Mouse (Mus musculus): Measurements from ENCODE around the gene Kcnq1. TPM values are rescaled to one million over a fixed set of nuclear protein-coding genes. Genes with fewer than 3 reads are reported as not detected.

Gene Kcnq1
- polyA plus RNA-seq, 1 experiment from 2014 or later: 13.4 TPM

DNA sequence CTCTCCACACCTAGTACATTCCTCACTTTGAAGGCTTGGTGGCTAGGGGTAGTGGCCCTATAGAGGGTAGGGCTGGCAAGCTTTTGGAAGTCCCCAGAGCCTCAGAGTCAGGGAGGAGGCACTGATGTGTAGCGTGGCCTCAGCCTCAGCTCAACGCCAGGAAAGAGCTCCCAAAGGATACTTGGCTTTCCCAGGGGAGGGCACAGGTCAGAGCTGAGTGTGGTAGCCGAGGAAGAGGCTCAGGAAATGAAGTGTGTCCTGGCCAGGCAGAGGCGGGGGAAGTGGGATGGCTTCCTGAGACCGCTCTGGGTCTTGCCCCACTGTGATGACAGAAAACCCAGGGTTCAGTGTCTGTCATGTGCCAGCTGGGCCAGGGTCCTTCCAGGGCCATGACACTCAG, 30.4 kb downstream of the Kcnq1 start:
- no peak overlapping the region for H3K4me3 ChIP-seq (replicated peaks; ENCODE audit: low read depth, low read length)
- no peak for DNase-seq (ENCODE audit: low spot score)
- TF ChIP-seq CTCF (IDR thresholded peaks at IDR 0.05; ENCODE audit: low read depth): no peak
- no peak overlapping the region for H3K9ac ChIP-seq (ENCODE audit: low read depth, low read length)
- H3K36me3 ChIP-seq (ENCODE audit: insufficient read depth, low read length): no peaks in the 10 kb centered on the region
- H3K27ac ChIP-seq: no peak overlapping the region
- 27% methylated on average over 5 of the region's 5 CpGs for WGBS
- ATAC-seq (replicated peaks; ENCODE audit: low FRiP score, low read depth): no peak
- no peaks in the 10 kb centered on the region for H3K27me3 ChIP-seq (ENCODE audit: insufficient read depth, low read length)
- no peaks in the 10 kb centered on the region for H3K4me1 ChIP-seq (replicated peaks; ENCODE audit: insufficient read depth, low read length)
- H3K9me3 ChIP-seq (replicated peaks; ENCODE audit: low read length): no peaks in the 10 kb centered on the region
- no peak overlapping the region for H3K4me2 ChIP-seq (ENCODE audit: low read length)

DNA sequence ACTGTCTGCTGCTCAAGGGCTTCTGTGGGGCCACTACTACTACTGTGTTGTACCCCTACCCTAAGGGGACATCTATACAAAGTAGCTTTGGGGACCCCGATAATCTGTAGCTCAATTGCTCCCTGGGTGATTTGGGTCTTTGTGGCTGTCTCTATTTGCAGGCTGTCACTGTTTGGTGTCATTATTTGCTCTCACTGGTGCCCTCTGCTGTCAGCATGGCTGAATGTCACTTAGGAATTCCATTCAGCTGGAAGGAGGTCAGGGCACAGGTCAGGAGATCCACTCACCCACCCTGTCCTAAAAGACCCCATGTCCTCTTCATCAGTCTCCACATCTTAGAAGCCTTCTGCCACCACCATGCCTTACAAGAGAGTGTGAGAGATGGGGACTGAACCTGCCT, 32.6 kb downstream of the Kcnq1 start:
- ATAC-seq (replicated peaks; ENCODE audit: low FRiP score, low read depth) (0 out of 2 replicates have a peak, but pooled peaks have one; percentile 29), DNase-seq (ENCODE audit: low spot score) (peak; percentile 67)
- Histone ChIP-seq H3K9ac (ENCODE audit: low read depth, low read length) (no peak overlapping the region), H3K36me3 (ENCODE audit: insufficient read depth, low read length) (no peaks in the 10 kb centered on the region), H3K27me3 (ENCODE audit: insufficient read depth, low read length) (no peaks in the 10 kb centered on the region), H3K4me3 (replicated peaks; ENCODE audit: low read depth, low read length) (no peak overlapping the region), H3K4me1 (replicated peaks; ENCODE audit: insufficient read depth, low read length) (no peaks in the 10 kb centered on the region), H3K9me3 (replicated peaks; ENCODE audit: low read length) (no peaks in the 10 kb centered on the region), H3K4me2 (ENCODE audit: low read length) (no peak overlapping the region), H3K27ac (no peak overlapping the region)
- peak; percentile 81 for TF ChIP-seq CTCF (IDR thresholded peaks at IDR 0.05; ENCODE audit: low read depth)
- WGBS: 47% methylated on average over 1 of the region's 1 CpGs

DNA sequence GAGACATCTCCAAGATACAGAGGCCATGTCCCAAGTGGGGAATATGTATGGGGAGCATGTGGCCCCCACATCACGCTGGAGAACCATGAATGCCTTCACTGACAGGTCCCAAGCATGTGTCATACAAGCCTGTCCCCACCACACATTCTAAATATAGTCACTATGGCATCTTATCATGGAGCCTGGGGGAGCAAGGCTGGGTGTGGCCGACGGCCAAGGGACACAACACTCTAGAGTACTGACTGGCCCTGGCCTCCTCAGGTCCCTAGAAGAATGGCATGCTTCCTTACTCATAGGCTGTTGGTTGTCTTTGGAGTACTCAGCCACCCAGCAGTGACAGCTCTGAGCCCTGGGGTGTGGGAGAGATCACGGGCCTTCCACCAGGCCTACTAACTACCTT, 33.8 kb downstream of the Kcnq1 start:
- H3K9me3 ChIP-seq (replicated peaks; ENCODE audit: low read length): no peaks in the 10 kb centered on the region
- TF ChIP-seq CTCF (IDR thresholded peaks at IDR 0.05; ENCODE audit: low read depth): no peak
- H3K27ac ChIP-seq: no peak overlapping the region
- H3K4me3 ChIP-seq (replicated peaks; ENCODE audit: low read depth, low read length): no peak overlapping the region
- no peaks in the 10 kb centered on the region for H3K27me3 ChIP-seq (ENCODE audit: insufficient read depth, low read length)
- H3K4me2 ChIP-seq (ENCODE audit: low read length): no peak overlapping the region
- H3K4me1 ChIP-seq (replicated peaks; ENCODE audit: insufficient read depth, low read length): no peaks in the 10 kb centered on the region
- H3K9ac ChIP-seq (ENCODE audit: low read depth, low read length): no peak overlapping the region
- ATAC-seq (replicated peaks; ENCODE audit: low FRiP score, low read depth) (no peak), DNase-seq (ENCODE audit: low spot score) (no peak)
- WGBS: 81% methylated on average over 4 of the region's 4 CpGs
- H3K36me3 ChIP-seq (ENCODE audit: insufficient read depth, low read length): no peaks in the 10 kb centered on the region

GRCm38 (mm10) chr7:143142680-143143079, 36.5 kb downstream of the Kcnq1 start:
- Histone ChIP-seq H3K9ac (ENCODE audit: low read depth, low read length) (no peak overlapping the region), H3K4me3 (replicated peaks; ENCODE audit: low read depth, low read length) (no peak overlapping the region), H3K36me3 (ENCODE audit: insufficient read depth, low read length) (no peaks in the 10 kb centered on the region), H3K4me2 (ENCODE audit: low read length) (no peak overlapping the region), H3K4me1 (replicated peaks; ENCODE audit: insufficient read depth, low read length) (no peaks in the 10 kb centered on the region; the same call in 1 of the 2 replicates), H3K27ac (no peak overlapping the region), H3K9me3 (replicated peaks; ENCODE audit: low read length) (no peaks in the 10 kb centered on the region), H3K27me3 (ENCODE audit: insufficient read depth, low read length) (no peaks in the 10 kb centered on the region)
- TF ChIP-seq CTCF (IDR thresholded peaks at IDR 0.05; ENCODE audit: low read depth): no peak
- no peak for ATAC-seq (replicated peaks; ENCODE audit: low FRiP score, low read depth)
- 90% methylated on average over 2 of the region's 2 CpGs for WGBS
- no peak for DNase-seq (ENCODE audit: low spot score)

GRCm38 (mm10) chr7:143147015-143147414, 40.9 kb downstream of the Kcnq1 start:
- no peak for TF ChIP-seq CTCF (IDR thresholded peaks at IDR 0.05; ENCODE audit: low read depth)
- no peaks in the 10 kb centered on the region; the same call in 1 of the 2 replicates for H3K4me1 ChIP-seq (replicated peaks; ENCODE audit: insufficient read depth, low read length)
- ATAC-seq (replicated peaks; ENCODE audit: low FRiP score, low read depth): no peak
- H3K36me3 ChIP-seq (ENCODE audit: insufficient read depth, low read length): no peaks in the 10 kb centered on the region
- H3K27ac ChIP-seq: no peak overlapping the region
- DNase-seq (ENCODE audit: low spot score): no peak
- no peaks in the 10 kb centered on the region for H3K27me3 ChIP-seq (ENCODE audit: insufficient read depth, low read length)
- H3K9ac ChIP-seq (ENCODE audit: low read depth, low read length): no peak overlapping the region
- WGBS: 71% methylated on average over 5 of the region's 5 CpGs
- H3K4me2 ChIP-seq (ENCODE audit: low read length): no peak overlapping the region
- no peaks in the 10 kb centered on the region for H3K9me3 ChIP-seq (replicated peaks; ENCODE audit: low read length)
- H3K4me3 ChIP-seq (replicated peaks; ENCODE audit: low read depth, low read length): no peak overlapping the region

DNA sequence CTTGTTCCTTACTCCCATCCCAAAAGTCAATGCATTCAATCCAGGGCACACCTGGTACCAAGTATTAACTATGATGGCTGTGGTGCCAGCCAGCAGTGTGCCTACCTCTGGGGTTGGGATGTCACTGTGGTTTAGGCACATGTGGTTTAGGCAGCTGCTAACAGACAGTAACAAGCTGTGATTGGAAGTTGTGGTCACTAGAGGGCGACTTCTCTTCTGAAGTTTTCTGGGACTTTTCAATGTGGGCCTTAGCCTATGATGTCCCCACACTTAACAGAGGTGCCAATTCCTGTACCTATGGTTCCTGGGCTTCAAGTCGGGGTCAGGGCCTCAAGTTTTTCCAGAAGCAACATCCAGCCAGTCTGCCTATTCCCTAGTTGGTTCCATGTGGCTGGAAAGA, 45.0 kb downstream of the Kcnq1 start:
- no peak overlapping the region for H3K27ac ChIP-seq
- no peak overlapping the region for H3K4me2 ChIP-seq (ENCODE audit: low read length)
- TF ChIP-seq CTCF (IDR thresholded peaks at IDR 0.05; ENCODE audit: low read depth): peak; percentile 74
- WGBS: 10% methylated on average over 2 of the region's 2 CpGs
- no peak overlapping the region for H3K9ac ChIP-seq (ENCODE audit: low read depth, low read length)
- ATAC-seq (replicated peaks; ENCODE audit: low FRiP score, low read depth) (no peak), DNase-seq (ENCODE audit: low spot score) (peak; percentile 67)
- H3K27me3 ChIP-seq (ENCODE audit: insufficient read depth, low read length): no peaks in the 10 kb centered on the region
- H3K4me1 ChIP-seq (replicated peaks; ENCODE audit: insufficient read depth, low read length): peaks cover 11% of the 10 kb centered on the region
- no peak overlapping the region for H3K4me3 ChIP-seq (replicated peaks; ENCODE audit: low read depth, low read length)
- H3K36me3 ChIP-seq (ENCODE audit: insufficient read depth, low read length): no peaks in the 10 kb centered on the region
- H3K9me3 ChIP-seq (replicated peaks; ENCODE audit: low read length): no peaks in the 10 kb centered on the region

DNA sequence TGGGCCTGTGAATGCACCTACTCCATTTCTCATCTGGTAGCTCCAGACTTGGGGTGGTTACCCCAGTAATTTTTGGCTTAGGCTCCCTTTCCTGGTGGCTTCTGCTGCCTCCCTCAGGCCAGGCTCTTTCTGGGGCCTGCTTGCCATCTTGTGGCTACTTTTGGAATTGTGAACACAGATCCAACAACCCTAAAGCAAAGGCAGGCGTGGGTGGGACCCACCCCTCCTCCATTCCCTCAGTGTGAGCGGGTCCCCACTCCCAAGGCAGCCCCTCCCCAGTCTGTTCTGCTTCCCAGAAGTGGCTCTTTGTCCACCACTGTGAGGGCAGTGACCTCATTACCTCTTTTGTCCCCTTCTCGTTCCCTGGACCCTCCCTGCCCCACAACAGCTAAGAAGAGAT, 46.2 kb downstream of the Kcnq1 start:
- peak; percentile 56 for DNase-seq (ENCODE audit: low spot score)
- Histone ChIP-seq H3K36me3 (ENCODE audit: insufficient read depth, low read length) (no peaks in the 10 kb centered on the region), H3K4me2 (ENCODE audit: low read length) (no peak overlapping the region), H3K27me3 (ENCODE audit: insufficient read depth, low read length) (no peaks in the 10 kb centered on the region), H3K9ac (ENCODE audit: low read depth, low read length) (no peak overlapping the region), H3K4me1 (replicated peaks; ENCODE audit: insufficient read depth, low read length) (peaks cover 11% of the 10 kb centered on the region), H3K9me3 (replicated peaks; ENCODE audit: low read length) (no peaks in the 10 kb centered on the region), H3K27ac (no peak overlapping the region), H3K4me3 (replicated peaks; ENCODE audit: low read depth, low read length) (no peak overlapping the region)
- 23% methylated on average over 3 of the region's 3 CpGs for WGBS
- TF ChIP-seq CTCF (IDR thresholded peaks at IDR 0.05; ENCODE audit: low read depth): peak; percentile 69
- no peak for ATAC-seq (replicated peaks; ENCODE audit: low FRiP score, low read depth)
